Mouse (Mus musculus): ENCODE data around the gene Pip5k1b. TPM values are rescaled to one million over a fixed set of nuclear protein-coding genes. Genes with fewer than 3 reads are reported as not detected.

Pip5k1b gene
- polyA plus RNA-seq, 1 experiment: not detected

- Histone ChIP-seq H3K4me3 (ENCODE audit: insufficient read depth, low read length) (no peak overlapping the region), H3K27ac (ENCODE audit: insufficient read depth, low read length) (no peak overlapping the region), H3K4me1 (ENCODE audit: control insufficient read depth, insufficient read depth, low read length) (no peaks in the 10 kb centered on the region)
- TF ChIP-seq CTCF (IDR thresholded peaks at IDR 0.05; ENCODE audit: borderline replicate concordance, insufficient read depth, low read length): no peak
- no peak for TF ChIP-seq POLR2A (IDR thresholded peaks at IDR 0.05; ENCODE audit: low read depth, low read length)
Measured at GRCm38 (mm10) chr19:24415778-24416621, 139.7 kb downstream of the Pip5k1b start.

- TF ChIP-seq CTCF (IDR thresholded peaks at IDR 0.05; ENCODE audit: borderline replicate concordance, insufficient read depth, low read length) (no peak), POLR2A (IDR thresholded peaks at IDR 0.05; ENCODE audit: low read depth, low read length) (no peak)
- Histone ChIP-seq H3K4me1 (ENCODE audit: control insufficient read depth, insufficient read depth, low read length) (no peaks in the 10 kb centered on the region), H3K4me3 (ENCODE audit: insufficient read depth, low read length) (no peak overlapping the region), H3K27ac (ENCODE audit: insufficient read depth, low read length) (no peak overlapping the region)
Measured at GRCm38 (mm10) chr19:24408863-24409564, 146.7 kb downstream of the Pip5k1b start.

- no peaks in the 10 kb centered on the region for H3K4me1 ChIP-seq (ENCODE audit: control insufficient read depth, insufficient read depth, low read length)
- no peak for TF ChIP-seq POLR2A (IDR thresholded peaks at IDR 0.05; ENCODE audit: low read depth, low read length)
Measured at GRCm38 (mm10) chr19:24404716-24405115, 151.0 kb downstream of the Pip5k1b start.

GRCm38 (mm10) chr19:24403245-24403644 is 152.4 kb downstream of the Pip5k1b start:
- TF ChIP-seq CTCF (IDR thresholded peaks at IDR 0.05; ENCODE audit: borderline replicate concordance, insufficient read depth, low read length): no peak
- TF ChIP-seq POLR2A (IDR thresholded peaks at IDR 0.05; ENCODE audit: low read depth, low read length): no peak
- Histone ChIP-seq H3K27ac (ENCODE audit: insufficient read depth, low read length) (no peak overlapping the region), H3K4me1 (ENCODE audit: control insufficient read depth, insufficient read depth, low read length) (no peaks in the 10 kb centered on the region), H3K4me3 (ENCODE audit: insufficient read depth, low read length) (no peak overlapping the region)

More at GRCm38 (mm10) chr19:24404716-24405115, 151.0 kb downstream of the Pip5k1b start:
- Histone ChIP-seq H3K27ac (ENCODE audit: insufficient read depth, low read length) (no peak overlapping the region), H3K4me3 (ENCODE audit: insufficient read depth, low read length) (no peak overlapping the region)

- Histone ChIP-seq H3K4me3 (ENCODE audit: insufficient read depth, low read length) (no peak overlapping the region), H3K4me1 (ENCODE audit: control insufficient read depth, insufficient read depth, low read length) (no peaks in the 10 kb centered on the region), H3K27ac (ENCODE audit: insufficient read depth, low read length) (no peak overlapping the region)
- TF ChIP-seq POLR2A (IDR thresholded peaks at IDR 0.05; ENCODE audit: low read depth, low read length) (no peak), CTCF (IDR thresholded peaks at IDR 0.05; ENCODE audit: borderline replicate concordance, insufficient read depth, low read length) (no peak)
Measured at GRCm38 (mm10) chr19:24393920-24394319, 161.8 kb downstream of the Pip5k1b start.

- Histone ChIP-seq H3K4me3 (ENCODE audit: insufficient read depth, low read length) (no peak overlapping the region), H3K27ac (ENCODE audit: insufficient read depth, low read length) (no peak overlapping the region), H3K4me1 (ENCODE audit: control insufficient read depth, insufficient read depth, low read length) (no peaks in the 10 kb centered on the region)
- no peak for TF ChIP-seq CTCF (IDR thresholded peaks at IDR 0.05; ENCODE audit: borderline replicate concordance, insufficient read depth, low read length)
- no peak for TF ChIP-seq POLR2A (IDR thresholded peaks at IDR 0.05; ENCODE audit: low read depth, low read length)
Measured at GRCm38 (mm10) chr19:24391519-24392251, 164.0 kb downstream of the Pip5k1b start.

- TF ChIP-seq POLR2A (IDR thresholded peaks at IDR 0.05; ENCODE audit: low read depth, low read length) (no peak), CTCF (IDR thresholded peaks at IDR 0.05; ENCODE audit: borderline replicate concordance, insufficient read depth, low read length) (no peak)
- Histone ChIP-seq H3K4me3 (ENCODE audit: insufficient read depth, low read length) (no peak overlapping the region), H3K4me1 (ENCODE audit: control insufficient read depth, insufficient read depth, low read length) (no peaks in the 10 kb centered on the region), H3K27ac (ENCODE audit: insufficient read depth, low read length) (no peak overlapping the region)
Measured at GRCm38 (mm10) chr19:24386956-24387865, 168.5 kb downstream of the Pip5k1b start.

GRCm38 (mm10) chr19:24378470-24378869 is 177.2 kb downstream of the Pip5k1b start:
- no peaks in the 10 kb centered on the region for H3K4me1 ChIP-seq (ENCODE audit: control insufficient read depth, insufficient read depth, low read length)
- no peak overlapping the region for H3K27ac ChIP-seq (ENCODE audit: insufficient read depth, low read length)
- no peak overlapping the region for H3K4me3 ChIP-seq (ENCODE audit: insufficient read depth, low read length)
- no peak for TF ChIP-seq POLR2A (IDR thresholded peaks at IDR 0.05; ENCODE audit: low read depth, low read length)
- no peak for TF ChIP-seq CTCF (IDR thresholded peaks at IDR 0.05; ENCODE audit: borderline replicate concordance, insufficient read depth, low read length)
